Mouse (Mus musculus) forebrain, postnatal 0 days (tissue): ENCODE results near the gene Pde1b. TPM values are rescaled to one million over a fixed set of nuclear protein-coding genes. Genes with fewer than 3 reads are reported as not detected.

Experiments used
- ATAC-seq: fragments of 200-750 bp; cut with Nextera tagmentation; 2 replicates; pipeline ENCODE4 v1.8.0; 2017; ENCODE audit warnings: mild to moderate bottlenecking, moderate library complexity
- DNase-seq: peaks from one replicate; pipeline ENCODE4 v3.0.0-alpha.2; 2015
- H3K27ac ChIP-seq: fragments of 300-500 bp; sonication (generic); 2 replicates; pipeline ENCODE4 v1.5.1; 2014; ENCODE audit warnings: low read depth, mild to moderate bottlenecking, antibody characterized with exemption, low read length, moderate library complexity, mixed read lengths
- H3K27me3 ChIP-seq: fragments of 300-500 bp; sonication (generic); 2 replicates; pipeline ENCODE4 v1.6.1; 2014; ENCODE audit warnings: mild to moderate bottlenecking, low read length, mixed read lengths; ENCODE audit not compliant: insufficient read depth
- H3K36me3 ChIP-seq: fragments of 300-500 bp; sonication (generic); 2 replicates; pipeline ENCODE4 v1.6.1; 2014; ENCODE audit warnings: mild to moderate bottlenecking, moderate library complexity; ENCODE audit not compliant: insufficient read depth
- H3K4me1 ChIP-seq: fragments of 300-500 bp; sonication (generic); 2 replicates; pipeline ENCODE4 v1.6.1; 2014; ENCODE audit warnings: antibody characterized with exemption; ENCODE audit not compliant: insufficient read depth
- H3K4me2 ChIP-seq: fragments of 300-500 bp; sonication (generic); 2 replicates; pipeline ENCODE4 v1.6.1; 2014; ENCODE audit warnings: low read depth, mild to moderate bottlenecking, moderate library complexity
- H3K4me3 ChIP-seq: fragments of 300-500 bp; sonication (generic); 2 replicates; pipeline ENCODE4 v1.5.1; 2014; ENCODE audit warnings: low read depth, low read length, mixed read lengths
- H3K9ac ChIP-seq: fragments of 300-500 bp; sonication (generic); 2 replicates; pipeline ENCODE4 v1.6.1; 2014; ENCODE audit warnings: mild to moderate bottlenecking
- H3K9me3 ChIP-seq: fragments of 300-500 bp; sonication (generic); 2 replicates; pipeline ENCODE4 v1.6.1; 2016; ENCODE audit warnings: low read length
- CTCF ChIP-seq: sonication (generic); IDR thresholded peaks from 2 replicates; pipeline ENCODE4 v1.5.1; 2016; ENCODE audit warnings: antibody characterized with exemption, control low read depth, low read depth
- whole genome bisulfite sequencing: fragments of 180-500 bp; shearing (Covaris S2); extraction: QIAGEN DNeasy Blood & Tissue Kit; methylation state at CpG from one replicate; pipeline ENCODE4 v1.1.7; 2014; 5-methylcytosine and 5-hydroxymethylcytosine counted together
- polyA plus RNA-seq: library from polyadenylated mRNA; unstranded; fragments of >200 nt; fragmentation: Nextera tagmentation; extraction: Ambion mirVana; gene quantifications from 2 replicates; pipeline ENCODE4 v1.2.1, GENCODE M21; 2015
- total RNA-seq: library from RNA; depleted of rRNA; stranded (reverse); fragments of >200 nt; gene quantifications from 2 replicates; pipeline ENCODE4 v1.2.3, GENCODE M21; 2014

Pde1b gene
- total and polyA plus RNA-seq, 2 experiments from 2014 or later, result 54.1 to 78.8 TPM

- Histone ChIP-seq H3K4me2 (no peak overlapping the region), H3K27me3 (no peaks in the 10 kb centered on the region), H3K4me1 (peaks cover 10% of the 10 kb centered on the region; the same call in 1 of the 2 replicates), H3K36me3 (no peaks in the 10 kb centered on the region), H3K4me3 (no peak overlapping the region), H3K27ac (no peak overlapping the region), H3K9me3 (no peaks in the 10 kb centered on the region), H3K9ac (no peak overlapping the region)
- TF ChIP-seq CTCF, result no peak
- WGBS, result 56% methylated on average over 1 of the region's 1 CpGs
- DNase-seq (no peak), ATAC-seq (no peak)
Measured at GRCm38 (mm10) chr15:103486658-103487057, 16.2 kb upstream of the Pde1b start.

- DNase-seq, result no peak
- no peaks in the 10 kb centered on the region for H3K36me3 ChIP-seq
- no peak overlapping the region for H3K4me2 ChIP-seq
- H3K4me3 ChIP-seq, result no peak overlapping the region
- H3K4me1 ChIP-seq, result peaks cover 10% of the 10 kb centered on the region; the same call in 1 of the 2 replicates
- H3K9ac ChIP-seq, result no peak overlapping the region
- 36% methylated on average over 4 of the region's 4 CpGs for WGBS
- TF ChIP-seq CTCF, result no peak
- H3K27ac ChIP-seq, result no peak overlapping the region
- no peaks in the 10 kb centered on the region for H3K9me3 ChIP-seq
- ATAC-seq, result no peak
- H3K27me3 ChIP-seq, result no peaks in the 10 kb centered on the region
Measured at GRCm38 (mm10) chr15:103488336-103488735, 14.5 kb upstream of the Pde1b start.

GRCm38 (mm10) chr15:103496204-103497140 is 6.4 kb upstream of the Pde1b start:
- DNase-seq, result no peak
- Histone ChIP-seq H3K9ac (no peak overlapping the region), H3K4me3 (no peak overlapping the region), H3K4me2 (no peak overlapping the region), H3K36me3 (no peaks in the 10 kb centered on the region), H3K9me3 (no peaks in the 10 kb centered on the region), H3K27ac (no peak overlapping the region), H3K27me3 (no peaks in the 10 kb centered on the region; the same call in 1 of the 2 replicates), H3K4me1 (no peaks in the 10 kb centered on the region)
- no peak for TF ChIP-seq CTCF
- ATAC-seq, result no peak
- 56% methylated on average over 10 of the region's 10 CpGs for WGBS

DNA sequence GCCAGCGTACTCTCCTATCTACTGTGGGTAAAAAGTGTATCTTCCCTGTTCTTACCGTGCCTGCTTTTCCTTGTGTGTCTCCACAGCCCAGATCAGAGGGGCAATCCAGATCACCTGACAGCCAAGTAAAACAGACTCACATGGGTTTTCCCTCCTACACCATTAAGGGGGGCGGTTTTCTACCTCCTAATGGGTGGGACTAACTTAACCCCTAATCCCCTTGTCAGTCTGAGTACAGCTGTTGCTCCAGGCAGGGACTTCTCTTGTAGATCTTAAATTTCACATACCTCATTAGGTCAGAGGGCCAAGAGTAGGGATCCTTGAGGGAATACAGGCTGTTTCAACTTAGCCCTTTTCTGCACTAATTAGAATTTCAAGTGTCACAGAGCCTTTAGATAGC is 4.7 kb upstream of the Pde1b start:
- no peaks in the 10 kb centered on the region; the same call in 1 of the 2 replicates for H3K27me3 ChIP-seq
- no peaks in the 10 kb centered on the region for H3K36me3 ChIP-seq
- no peak overlapping the region for H3K4me3 ChIP-seq
- H3K9ac ChIP-seq, result no peak overlapping the region
- ATAC-seq, result no peak
- H3K4me1 ChIP-seq, result no peaks in the 10 kb centered on the region
- H3K27ac ChIP-seq, result no peak overlapping the region
- 32% methylated on average over 3 of the region's 3 CpGs for whole genome bisulfite sequencing
- no peak for DNase-seq
- no peaks in the 10 kb centered on the region for H3K9me3 ChIP-seq
- no peak overlapping the region for H3K4me2 ChIP-seq
- TF ChIP-seq CTCF, result no peak

DNA sequence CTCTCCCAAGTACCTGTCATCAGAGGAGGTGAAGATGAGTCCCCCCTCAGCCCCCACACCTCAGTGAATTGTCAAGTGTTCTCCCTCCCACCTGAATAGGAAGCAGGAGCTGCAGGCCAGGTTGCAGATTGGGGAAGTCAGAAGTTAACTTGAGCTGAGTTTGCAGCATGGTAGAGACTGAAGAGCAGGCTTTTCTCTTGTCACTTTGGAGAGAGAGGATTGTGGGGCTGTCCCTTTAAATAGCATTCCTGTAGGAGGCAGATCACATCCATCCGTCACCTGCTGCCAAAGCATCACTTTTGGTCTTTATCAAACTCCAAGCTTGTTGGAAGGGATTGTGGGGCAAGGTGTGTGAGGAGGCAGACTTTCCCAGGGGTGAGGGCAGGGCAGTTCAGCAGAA is 2.1 kb upstream of the Pde1b start:
- no peak overlapping the region for H3K27ac ChIP-seq
- peaks cover 5% of the 10 kb centered on the region; the same call in 1 of the 2 replicates for H3K4me1 ChIP-seq
- TF ChIP-seq CTCF, result no peak
- ATAC-seq (no peak), DNase-seq (no peak)
- no peaks in the 10 kb centered on the region; the same call in 1 of the 2 replicates for H3K27me3 ChIP-seq
- no peaks in the 10 kb centered on the region for H3K9me3 ChIP-seq
- H3K9ac ChIP-seq, result no peak overlapping the region
- H3K4me3 ChIP-seq, result no peak overlapping the region
- 59% methylated on average over 1 of the region's 1 CpGs for WGBS
- no peak overlapping the region for H3K4me2 ChIP-seq
- H3K36me3 ChIP-seq, result no peaks in the 10 kb centered on the region

GRCm38 (mm10) chr15:103501186-103501585 is 1.6 kb upstream of the Pde1b start:
- no peaks in the 10 kb centered on the region; the same call in 1 of the 2 replicates for H3K27me3 ChIP-seq
- peaks cover 5% of the 10 kb centered on the region; the same call in 1 of the 2 replicates for H3K4me1 ChIP-seq
- no peak overlapping the region for H3K9ac ChIP-seq
- H3K27ac ChIP-seq, result no peak overlapping the region
- WGBS, result 60% methylated on average over 2 of the region's 2 CpGs
- no peaks in the 10 kb centered on the region for H3K9me3 ChIP-seq
- DNase-seq (no peak), ATAC-seq (no peak)
- H3K4me3 ChIP-seq, result no peak overlapping the region
- H3K4me2 ChIP-seq, result no peak overlapping the region
- no peaks in the 10 kb centered on the region for H3K36me3 ChIP-seq
- no peak for TF ChIP-seq CTCF

GRCm38 (mm10) chr15:103503251-103503600 is 392 bp downstream of the Pde1b start:
- H3K36me3 ChIP-seq, result no peaks in the 10 kb centered on the region
- ATAC-seq (no peak; the same call in 1 of the 2 replicates), DNase-seq (no peak)
- peak overlapping the region; percentile 85 for H3K4me2 ChIP-seq
- peak overlapping the region; percentile 66 for H3K4me3 ChIP-seq
- H3K27me3 ChIP-seq, result no peaks in the 10 kb centered on the region; the same call in 1 of the 2 replicates
- peak overlapping the region; percentile 76 for H3K9ac ChIP-seq
- no peak for TF ChIP-seq CTCF
- no peaks in the 10 kb centered on the region for H3K9me3 ChIP-seq
- peak overlapping the region; percentile 72 for H3K27ac ChIP-seq
- peaks cover 5% of the 10 kb centered on the region; the same call in 1 of the 2 replicates for H3K4me1 ChIP-seq
- WGBS, result 0% methylated on average over 15 of the region's 15 CpGs
